Mouse (Mus musculus) lung, adult 2 months (tissue): ENCODE results near the gene Zbtb17.

ENCODE experiments used
- CTCF ChIP-seq: fragments of 200-500 bp; IDR thresholded peaks from 2 replicates; pipeline ENCODE4 v1.5.1; 2011; ENCODE audit warnings: mild to moderate bottlenecking, low read length, control low read depth; ENCODE audit not compliant: insufficient read depth
- POLR2A ChIP-seq: fragments of 200-500 bp; IDR thresholded peaks from 2 replicates; pipeline ENCODE4 v1.6.1; 2011; ENCODE audit warnings: low read depth, mild to moderate bottlenecking, control low read depth, low read length, borderline replicate concordance; ENCODE audit errors: extremely low read depth

DNA sequence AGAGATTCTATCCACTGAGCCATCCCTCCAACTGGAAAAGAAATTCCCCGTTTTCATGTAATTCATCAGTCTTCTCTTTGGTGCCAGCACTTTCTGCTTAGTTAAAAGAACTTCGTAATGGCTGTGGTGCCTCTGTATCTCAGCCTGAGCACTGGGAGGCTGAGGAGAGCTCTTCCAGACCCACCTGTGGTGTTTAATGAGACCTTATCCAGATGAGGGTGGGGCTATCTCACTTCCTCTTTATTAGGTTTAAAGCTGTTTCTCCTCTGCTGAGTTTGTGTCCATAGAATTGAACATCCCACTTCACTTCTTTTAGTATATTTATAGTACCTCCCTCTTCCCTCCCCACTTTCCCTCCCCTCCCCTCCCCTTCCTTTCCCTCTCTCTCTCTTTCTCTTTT is 6.8 kb downstream of the Zbtb17 start:
- TF ChIP-seq CTCF (no peak), POLR2A (no peak)
